Mouse (Mus musculus): ENCODE measurements around the gene Mgea5. TPM values are rescaled to one million over a fixed set of nuclear protein-coding genes. Genes with fewer than 3 reads are reported as not detected.
A peak's percentile ranks its signal among the peaks of the same experiment; 100 is the strongest.

Gene Mgea5
- polyA plus RNA-seq, 1 experiment from 2014 or later: 10.8 TPM

DNA sequence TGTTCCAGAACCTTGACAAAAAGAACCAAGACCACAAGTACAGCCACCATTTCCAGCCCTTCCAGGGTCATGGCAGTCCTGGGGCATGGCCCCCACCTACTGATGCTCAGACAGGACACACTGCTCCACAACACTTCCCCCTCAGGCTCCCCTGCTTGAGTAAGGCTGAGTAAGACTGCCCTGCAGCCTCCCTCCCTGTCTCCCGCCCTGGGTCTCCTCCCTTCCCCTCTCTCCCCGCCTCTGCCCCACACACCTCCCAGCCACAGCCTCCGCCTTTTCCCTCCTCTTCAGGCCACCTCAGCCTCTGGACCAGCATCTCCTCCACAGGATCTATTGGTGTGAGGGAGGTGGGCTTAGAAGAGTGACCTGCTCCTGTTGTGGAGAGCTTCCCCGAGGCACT, 19.8 kb upstream of the Mgea5 start:
- peaks cover 18% of the 10 kb centered on the region for H3K4me1 ChIP-seq (ENCODE audit: insufficient read depth)
- ATAC-seq (0 out of 2 replicates have a peak, but pooled peaks have one; percentile 8), DNase-seq (no peak)
- H3K9ac ChIP-seq (replicated peaks): no peak overlapping the region
- peak overlapping the region; percentile 60 for H3K4me2 ChIP-seq (ENCODE audit: low read depth, low read length)
- 0 out of 2 replicates have a peak, but pooled peaks cover 1% of the 10 kb centered on the region for H3K9me3 ChIP-seq (ENCODE audit: low read length)
- no peak overlapping the region for H3K4me3 ChIP-seq (ENCODE audit: low read depth, low read length)
- H3K27ac ChIP-seq (ENCODE audit: low read depth): no peak overlapping the region
- TF ChIP-seq CTCF (IDR thresholded peaks at IDR 0.05; ENCODE audit: low read depth): no peak
- no peak for TF ChIP-seq EP300 (IDR thresholded peaks at IDR 0.05; ENCODE audit: low read depth)
- no peaks in the 10 kb centered on the region for H3K36me3 ChIP-seq (replicated peaks; ENCODE audit: insufficient read depth, low read length)
- WGBS (ENCODE audit: insufficient replicate concordance): 33% methylated on average over 4 of the region's 4 CpGs
- H3K27me3 ChIP-seq (ENCODE audit: insufficient read depth, low read length): no peaks in the 10 kb centered on the region

DNA sequence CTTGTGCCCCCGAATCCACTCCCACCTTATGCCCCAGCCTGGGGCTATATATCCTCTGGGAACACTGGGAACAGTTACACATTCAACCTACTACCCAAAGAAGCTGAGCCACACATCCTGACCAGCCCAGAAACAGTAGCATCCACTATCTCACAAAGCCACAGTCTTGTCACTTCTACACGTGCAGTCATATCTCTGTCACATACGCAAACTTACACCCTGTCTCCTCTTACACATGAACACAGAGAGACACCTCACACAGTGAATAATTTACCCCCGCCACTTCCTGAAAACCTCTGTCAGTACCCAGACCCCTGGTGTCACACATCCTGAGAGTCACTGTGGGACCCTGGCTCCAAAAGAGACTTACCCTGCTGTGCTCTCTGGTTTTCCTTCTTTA, 19.1 kb upstream of the Mgea5 start:
- H3K4me2 ChIP-seq (ENCODE audit: low read depth, low read length): peak overlapping the region; percentile 60
- no peak overlapping the region for H3K27ac ChIP-seq (ENCODE audit: low read depth)
- H3K9me3 ChIP-seq (ENCODE audit: low read length): 0 out of 2 replicates have a peak, but pooled peaks cover 3% of the 10 kb centered on the region
- no peak overlapping the region for H3K9ac ChIP-seq (replicated peaks)
- ATAC-seq: peak; percentile 77
- TF ChIP-seq EP300 (IDR thresholded peaks at IDR 0.05; ENCODE audit: low read depth) (0 out of 2 replicates have a peak, but pooled peaks have one; percentile 24), CTCF (IDR thresholded peaks at IDR 0.05; ENCODE audit: low read depth) (no peak)
- DNase-seq: no peak
- 54% methylated on average over 4 of the region's 4 CpGs for WGBS (ENCODE audit: insufficient replicate concordance)
- peaks cover 18% of the 10 kb centered on the region for H3K4me1 ChIP-seq (ENCODE audit: insufficient read depth)
- no peaks in the 10 kb centered on the region for H3K27me3 ChIP-seq (ENCODE audit: insufficient read depth, low read length)
- no peak overlapping the region; the same call in 1 of the 2 replicates for H3K4me3 ChIP-seq (ENCODE audit: low read depth, low read length)
- no peaks in the 10 kb centered on the region for H3K36me3 ChIP-seq (replicated peaks; ENCODE audit: insufficient read depth, low read length)

DNA sequence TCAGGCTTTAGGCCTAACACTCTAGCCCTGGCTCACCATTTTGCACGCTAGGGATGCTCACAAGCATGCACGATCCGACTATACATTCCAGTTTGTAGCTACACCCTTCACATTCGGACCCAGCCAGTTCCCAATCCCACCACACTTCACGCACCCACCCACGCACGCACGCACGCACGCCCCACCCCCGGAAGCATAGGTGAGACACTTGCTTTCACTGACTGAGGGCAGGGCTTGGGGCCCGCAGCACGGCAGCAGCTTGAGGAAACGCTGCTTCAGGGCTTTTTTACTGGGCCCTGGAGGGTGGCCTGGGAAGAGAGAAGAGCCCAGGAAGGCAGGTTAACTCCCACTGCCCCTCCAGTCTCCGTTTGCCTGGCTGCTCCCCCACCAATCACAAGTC, 13.2 kb upstream of the Mgea5 start:
- ATAC-seq (no peak), DNase-seq (no peak)
- no peak overlapping the region for H3K4me2 ChIP-seq (ENCODE audit: low read depth, low read length)
- no peak overlapping the region for H3K27ac ChIP-seq (ENCODE audit: low read depth)
- no peak for TF ChIP-seq CTCF (IDR thresholded peaks at IDR 0.05; ENCODE audit: low read depth)
- no peak for TF ChIP-seq EP300 (IDR thresholded peaks at IDR 0.05; ENCODE audit: low read depth)
- H3K4me3 ChIP-seq (ENCODE audit: low read depth, low read length): no peak overlapping the region
- no peaks in the 10 kb centered on the region for H3K36me3 ChIP-seq (replicated peaks; ENCODE audit: insufficient read depth, low read length)
- H3K9me3 ChIP-seq (ENCODE audit: low read length): 0 out of 2 replicates have a peak, but pooled peaks cover 3% of the 10 kb centered on the region
- no peak overlapping the region for H3K9ac ChIP-seq (replicated peaks)
- no peaks in the 10 kb centered on the region for H3K27me3 ChIP-seq (ENCODE audit: insufficient read depth, low read length)
- WGBS (ENCODE audit: insufficient replicate concordance): 86% methylated on average over 15 of the region's 15 CpGs
- peaks cover 5% of the 10 kb centered on the region for H3K4me1 ChIP-seq (ENCODE audit: insufficient read depth)

DNA sequence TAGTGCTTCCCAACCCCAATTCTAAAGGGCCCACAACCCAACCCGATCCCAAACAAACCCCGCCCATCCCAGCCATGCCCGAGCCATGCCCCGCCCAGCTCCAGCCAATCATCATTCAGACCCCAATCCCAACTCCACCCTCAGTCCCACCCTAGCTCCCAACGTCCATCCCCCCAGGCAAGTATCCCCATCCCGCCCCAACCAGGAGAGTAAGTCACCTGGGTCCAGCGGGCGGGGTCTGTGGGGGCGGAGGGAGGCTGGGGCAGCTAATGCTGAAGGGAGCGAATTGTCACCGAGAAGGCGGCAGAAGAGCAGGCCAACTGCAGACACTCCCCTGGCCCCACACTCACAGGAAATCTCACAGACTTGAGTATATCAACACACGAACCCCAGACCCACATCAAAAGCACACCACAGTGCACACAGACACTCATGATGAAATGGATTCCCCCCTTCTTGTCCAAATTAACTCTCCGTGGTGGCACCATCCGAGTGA, 12.5 kb upstream of the Mgea5 start:
- Histone ChIP-seq H3K9me3 (ENCODE audit: low read length) (0 out of 2 replicates have a peak, but pooled peaks cover 3% of the 10 kb centered on the region), H3K4me1 (ENCODE audit: insufficient read depth) (peaks cover 7% of the 10 kb centered on the region), H3K9ac (replicated peaks) (no peak overlapping the region), H3K4me3 (ENCODE audit: low read depth, low read length) (no peak overlapping the region), H3K27me3 (ENCODE audit: insufficient read depth, low read length) (no peaks in the 10 kb centered on the region), H3K4me2 (ENCODE audit: low read depth, low read length) (peak overlapping the region; percentile 61), H3K27ac (ENCODE audit: low read depth) (no peak overlapping the region), H3K36me3 (replicated peaks; ENCODE audit: insufficient read depth, low read length) (no peaks in the 10 kb centered on the region)
- TF ChIP-seq CTCF (IDR thresholded peaks at IDR 0.05; ENCODE audit: low read depth): no peak
- TF ChIP-seq EP300 (IDR thresholded peaks at IDR 0.05; ENCODE audit: low read depth): no peak
- 48% methylated on average over 15 of the region's 15 CpGs for whole genome bisulfite sequencing (ENCODE audit: insufficient replicate concordance)
- peak; percentile 49; the same call in 1 of the 2 replicates for ATAC-seq
- DNase-seq: peak; percentile 43

DNA sequence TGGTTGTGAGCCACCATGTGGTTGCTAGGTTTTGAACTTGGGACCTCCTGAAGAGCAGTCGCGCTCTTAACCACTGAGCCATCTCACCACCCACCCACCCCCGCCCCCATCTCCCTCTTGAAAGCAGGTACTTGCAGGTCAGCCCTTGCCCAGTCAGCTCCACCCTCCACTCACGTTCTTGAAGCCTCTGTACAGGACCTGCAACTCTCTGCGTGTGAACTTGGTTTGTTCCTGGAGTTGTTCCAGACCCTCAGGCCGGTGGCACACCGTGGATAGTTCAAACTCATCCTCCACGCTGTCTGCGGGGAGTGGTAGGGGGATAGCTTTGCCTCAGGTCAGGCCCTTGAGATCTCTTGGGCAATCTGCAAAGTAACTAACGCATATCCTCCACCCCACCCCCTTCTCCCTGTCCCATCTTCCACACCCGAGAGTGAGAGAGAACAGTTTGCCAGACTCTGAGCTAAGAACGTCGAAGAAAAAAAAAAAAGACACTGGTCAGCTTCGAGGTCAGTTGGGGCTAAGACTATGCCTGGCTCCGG, 11.8 kb upstream of the Mgea5 start:
- H3K9me3 ChIP-seq (ENCODE audit: low read length): 0 out of 2 replicates have a peak, but pooled peaks cover 3% of the 10 kb centered on the region
- DNase-seq (no peak), ATAC-seq (no peak)
- H3K4me1 ChIP-seq (ENCODE audit: insufficient read depth): peaks cover 13% of the 10 kb centered on the region
- no peaks in the 10 kb centered on the region for H3K36me3 ChIP-seq (replicated peaks; ENCODE audit: insufficient read depth, low read length)
- no peaks in the 10 kb centered on the region for H3K27me3 ChIP-seq (ENCODE audit: insufficient read depth, low read length)
- no peak overlapping the region for H3K4me3 ChIP-seq (ENCODE audit: low read depth, low read length)
- H3K4me2 ChIP-seq (ENCODE audit: low read depth, low read length): peak overlapping the region; percentile 61; the same call in 1 of the 2 replicates
- TF ChIP-seq EP300 (IDR thresholded peaks at IDR 0.05; ENCODE audit: low read depth) (no peak), CTCF (IDR thresholded peaks at IDR 0.05; ENCODE audit: low read depth) (no peak)
- no peak overlapping the region for H3K27ac ChIP-seq (ENCODE audit: low read depth)
- 35% methylated on average over 15 of the region's 15 CpGs for WGBS (ENCODE audit: insufficient replicate concordance)
- no peak overlapping the region for H3K9ac ChIP-seq (replicated peaks)

DNA sequence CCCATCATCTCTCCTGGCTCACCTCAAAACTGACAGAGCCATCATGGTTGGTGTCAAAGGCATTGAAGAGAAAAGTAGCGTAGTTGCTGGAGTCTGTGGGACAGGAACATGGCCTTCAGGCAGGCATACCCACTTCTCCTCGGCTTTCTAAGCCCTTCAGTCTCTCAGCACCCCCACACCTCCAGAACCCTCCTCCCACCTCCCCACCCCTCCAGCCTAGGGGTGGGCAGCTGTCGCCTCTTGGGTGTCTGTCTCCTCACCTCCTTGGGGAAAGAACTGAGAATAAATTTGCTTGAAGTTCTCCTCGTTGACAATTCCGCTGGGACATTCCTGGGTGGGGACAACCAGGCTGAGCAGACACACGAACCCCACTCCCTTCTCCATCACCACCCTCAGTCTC, 11.1 kb upstream of the Mgea5 start:
- no peak overlapping the region for H3K9ac ChIP-seq (replicated peaks)
- no peak overlapping the region for H3K4me2 ChIP-seq (ENCODE audit: low read depth, low read length)
- H3K4me3 ChIP-seq (ENCODE audit: low read depth, low read length): no peak overlapping the region
- no peaks in the 10 kb centered on the region for H3K36me3 ChIP-seq (replicated peaks; ENCODE audit: insufficient read depth, low read length)
- no peaks in the 10 kb centered on the region for H3K27me3 ChIP-seq (ENCODE audit: insufficient read depth, low read length)
- H3K4me1 ChIP-seq (ENCODE audit: insufficient read depth): peaks cover 13% of the 10 kb centered on the region
- WGBS (ENCODE audit: insufficient replicate concordance): 77% methylated on average over 6 of the region's 6 CpGs
- ATAC-seq (no peak), DNase-seq (no peak)
- 0 out of 2 replicates have a peak, but pooled peaks cover 3% of the 10 kb centered on the region for H3K9me3 ChIP-seq (ENCODE audit: low read length)
- H3K27ac ChIP-seq (ENCODE audit: low read depth): no peak overlapping the region
- TF ChIP-seq EP300 (IDR thresholded peaks at IDR 0.05; ENCODE audit: low read depth) (no peak), CTCF (IDR thresholded peaks at IDR 0.05; ENCODE audit: low read depth) (no peak)
